Mouse (Mus musculus) layer of hippocampus, postnatal 36 days (tissue): ENCODE measurements around the gene Rps10. TPM values are rescaled to one million over a fixed set of nuclear protein-coding genes. Genes with fewer than 3 reads are reported as not detected.

Experiments used
- DNase-seq, 2 experiments: peaks; one replicate each; pipeline ENCODE4 v3.0.0; 2022
- total RNA-seq, 2 experiments: library from RNA; stranded (reverse); gene quantifications; 2 replicates each; pipeline ENCODE4 v1.2.3; 2021

Rps10 gene
- total RNA-seq, result 100 to 1,000 TPM; 444 to 462 TPM

DNA sequence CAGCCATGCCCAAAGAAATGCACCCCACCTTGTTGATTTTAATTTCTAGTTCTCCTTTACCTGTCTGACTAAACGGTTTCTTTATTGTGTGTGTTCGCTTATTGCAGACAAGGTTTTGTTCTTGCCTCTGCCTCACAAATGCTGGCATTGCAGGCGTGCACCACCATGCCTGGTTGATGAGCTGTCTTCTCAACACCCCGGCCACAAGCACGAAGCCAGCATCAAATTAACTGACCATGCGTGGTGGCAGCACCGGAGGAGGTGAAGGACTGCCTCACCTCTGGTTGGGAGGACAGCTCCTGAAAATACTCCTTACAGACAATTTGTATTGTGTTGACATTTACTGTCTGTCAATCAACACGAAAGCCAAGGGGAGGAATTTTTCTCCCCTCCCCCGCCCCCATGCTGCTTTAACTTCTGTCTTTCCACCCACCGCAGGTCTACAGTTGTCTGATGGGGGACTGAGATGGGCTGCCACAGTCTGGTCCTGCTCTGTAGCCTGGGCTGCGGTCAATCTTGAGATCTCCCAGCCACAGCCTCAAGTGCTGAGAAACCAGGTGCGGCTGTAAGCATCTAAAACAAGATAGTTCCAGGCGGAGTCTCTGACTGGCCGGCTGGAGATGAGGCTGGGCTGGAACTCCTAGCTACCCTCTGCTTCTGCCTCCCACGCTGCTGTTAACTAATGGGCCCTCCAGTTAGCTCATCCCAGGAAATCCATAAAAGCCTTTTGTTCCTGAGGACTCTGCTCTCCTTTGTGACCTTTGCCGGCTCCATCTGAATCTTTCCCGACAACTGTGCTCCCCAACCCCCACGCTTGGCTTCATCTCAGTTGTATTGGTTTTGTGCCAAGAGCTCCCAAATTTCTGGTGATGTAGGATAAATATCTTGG is at the start of gene Rps10:
Gene Rps10, minus strand, starts transcription at position 538 of the 889 bp plus-strand sequence.
- no peak for DNase-seq

GRCm38 (mm10) chr17:27685550-27685913 is 49.1 kb upstream of the Rps10 start:
- DNase-seq, result no peak

- DNase-seq, result peak; percentile 77 to 85
Measured at GRCm38 (mm10) chr17:27684886-27685549, 48.5 kb upstream of the Rps10 start.

DNA sequence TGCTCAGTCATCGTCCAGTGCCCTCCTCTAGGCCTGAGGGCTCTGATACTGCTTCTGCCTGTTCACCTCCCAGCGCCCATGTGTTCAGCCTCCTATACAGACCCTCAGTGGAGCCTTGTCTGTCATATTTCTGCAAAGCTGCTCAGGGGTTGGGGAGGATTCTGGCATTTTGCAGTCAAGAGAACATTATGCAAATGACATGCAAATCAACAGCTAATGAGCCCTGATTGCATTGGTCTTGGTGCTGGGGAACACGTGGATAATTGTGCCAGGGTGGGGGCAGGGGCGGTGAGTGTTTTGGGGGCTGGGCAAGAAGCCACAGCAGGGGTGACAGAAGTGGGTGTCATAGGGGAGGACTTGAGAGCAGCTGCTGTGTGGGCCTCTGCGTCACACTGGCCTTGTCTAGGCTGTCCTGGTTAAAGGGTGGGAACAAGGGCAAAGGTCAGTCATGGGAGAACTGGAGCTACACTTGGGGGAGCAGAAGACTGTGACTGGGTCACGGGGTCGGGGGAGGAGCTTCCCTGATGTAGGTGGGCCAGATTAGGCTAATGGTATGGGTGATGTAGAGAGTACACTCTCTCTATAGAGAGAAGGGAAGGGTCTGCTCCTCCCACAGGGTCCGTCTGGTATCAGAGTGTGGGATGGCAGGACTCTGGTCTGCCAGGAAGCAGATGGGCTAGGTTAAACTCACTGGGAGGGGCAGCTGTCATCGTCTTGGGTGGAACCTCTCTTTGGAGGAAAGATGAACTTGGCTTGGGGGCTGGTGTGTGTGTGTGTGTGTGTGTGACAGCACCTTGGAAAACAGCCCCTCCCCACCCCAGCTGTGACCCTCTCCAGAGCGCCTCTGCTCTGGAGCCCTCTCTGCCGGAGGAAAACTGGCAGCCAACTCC is 42.7 kb upstream of the Rps10 start:
- peak in 1 of 2 experiments; percentile 38 for DNase-seq

DNA sequence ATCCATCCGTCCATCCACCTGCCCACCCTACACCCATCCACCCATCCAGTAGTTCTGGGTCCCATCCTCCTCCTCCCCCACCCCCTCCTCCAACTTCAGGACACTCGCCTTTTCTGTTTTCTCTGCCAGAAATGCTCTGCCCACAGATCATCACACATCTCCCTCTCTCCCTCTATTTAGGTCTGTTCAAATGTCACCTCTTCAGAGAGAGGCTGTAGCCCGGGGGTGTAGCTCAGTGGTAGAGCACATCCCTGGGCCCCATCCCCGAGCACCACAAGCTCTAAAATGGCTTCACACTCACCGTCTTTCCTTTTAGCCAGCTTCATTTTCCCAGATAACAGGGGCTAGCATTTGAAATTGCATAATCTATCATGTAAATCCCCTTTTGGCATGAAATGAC is 41.3 kb upstream of the Rps10 start:
- no peak for DNase-seq

GRCm38 (mm10) chr17:27676270-27676669 is 39.8 kb upstream of the Rps10 start:
- DNase-seq, result no peak

DNA sequence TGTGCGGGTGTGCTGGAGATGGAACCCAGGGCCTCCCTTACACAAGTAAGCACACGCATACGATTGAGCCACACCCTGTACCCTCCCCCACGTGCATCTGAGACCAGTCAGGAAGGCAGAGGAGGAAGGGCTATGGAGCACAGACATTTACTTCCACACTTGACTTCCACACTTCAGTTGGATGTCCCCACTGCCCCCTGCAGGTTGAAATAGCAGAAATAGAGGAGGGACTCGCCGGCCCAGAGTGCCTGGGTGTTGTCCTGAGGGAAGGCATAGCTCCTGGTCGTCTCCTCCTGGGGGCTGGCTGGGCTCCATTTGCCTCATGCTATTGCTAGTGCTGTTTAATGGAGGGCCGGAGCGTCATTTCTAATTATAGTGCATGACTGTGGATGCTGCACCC is 39.0 kb upstream of the Rps10 start:
- no peak for DNase-seq

GRCm38 (mm10) chr17:27673945-27674344 is 37.5 kb upstream of the Rps10 start:
- no peak for DNase-seq

DNA sequence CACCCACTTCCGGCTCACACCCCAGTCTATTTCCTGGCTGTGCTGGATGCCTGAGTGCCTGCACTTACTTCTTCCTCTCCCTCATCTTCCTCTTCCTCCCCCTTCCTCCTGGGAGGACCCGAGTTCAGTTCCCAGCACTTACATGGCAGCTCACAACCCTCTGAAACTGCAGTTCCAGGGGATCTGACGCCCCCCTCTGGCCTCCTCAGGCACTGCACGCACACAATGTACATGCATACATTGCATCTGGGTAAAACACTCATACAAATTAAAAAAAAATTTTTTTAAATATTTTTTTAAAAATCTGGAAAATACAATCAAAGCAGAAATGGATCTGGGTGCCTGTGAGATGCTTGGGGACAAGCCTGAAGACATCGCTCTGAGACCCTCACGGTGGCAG is 35.3 kb upstream of the Rps10 start:
- DNase-seq, result no peak

GRCm38 (mm10) chr17:27658767-27659166 is 22.3 kb upstream of the Rps10 start:
- no peak for DNase-seq

DNA sequence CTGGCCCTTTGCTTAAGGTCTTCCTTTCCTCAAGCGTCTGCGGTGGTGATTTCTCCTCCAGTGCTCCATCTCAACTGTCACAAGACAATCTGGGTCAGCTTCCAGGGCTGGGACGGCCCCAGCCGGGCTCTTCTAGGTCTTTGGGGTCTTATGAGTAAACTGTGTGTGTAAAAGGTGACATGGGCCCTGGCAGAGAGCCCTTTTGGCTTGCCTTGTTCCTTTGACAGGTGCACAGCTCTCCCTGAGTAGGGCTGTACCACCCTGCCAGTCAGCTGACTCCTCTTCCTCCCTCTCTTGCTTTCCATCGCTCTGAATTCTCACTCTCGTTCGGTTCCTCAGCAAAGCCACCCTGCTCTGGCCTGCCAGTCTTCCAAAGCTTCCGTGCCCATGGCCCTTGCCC is 20.7 kb upstream of the Rps10 start:
- DNase-seq, result no peak

DNA sequence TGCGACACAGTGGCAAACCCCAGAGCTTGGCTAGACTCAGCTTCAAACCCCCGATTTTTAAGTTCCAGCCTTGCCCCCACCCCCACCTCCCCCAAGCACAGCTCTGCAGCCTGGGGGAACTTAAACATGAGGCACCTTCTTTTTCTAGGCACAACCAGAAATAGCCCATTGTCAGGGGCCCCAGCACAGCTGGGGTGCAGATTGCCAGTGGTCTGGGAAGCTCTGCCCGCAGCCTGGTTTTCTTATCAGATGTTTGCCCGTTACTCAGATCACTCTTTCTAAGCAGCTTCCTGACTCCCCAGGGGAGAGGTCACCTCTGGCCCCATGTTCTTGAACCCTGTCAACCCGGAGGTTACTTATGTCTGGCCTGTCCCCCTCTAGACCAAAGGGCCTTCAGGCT is 19.9 kb upstream of the Rps10 start:
- no peak for DNase-seq

DNA sequence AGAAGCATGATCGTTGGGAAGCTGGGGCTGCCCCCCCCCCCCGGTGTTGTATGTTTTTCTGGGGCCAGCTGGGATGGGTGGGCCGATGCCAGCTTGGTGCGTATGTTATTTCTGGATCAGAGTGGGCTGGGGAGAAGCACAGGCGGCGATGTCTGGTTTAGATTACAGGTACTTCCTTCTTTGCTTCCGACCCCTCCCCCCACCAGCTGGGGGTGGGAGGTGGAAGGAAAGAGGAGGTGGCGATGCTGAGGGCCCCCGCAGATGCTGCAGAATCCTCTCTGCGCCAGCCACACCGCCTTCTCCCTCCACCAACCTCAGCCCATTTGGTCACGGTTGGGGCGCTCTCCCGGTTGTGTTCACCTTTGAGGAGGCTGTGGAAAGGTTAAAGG is 19.5 kb upstream of the Rps10 start:
- DNase-seq, result peak in 1 of 2 experiments; percentile 77

- DNase-seq, result peak; percentile 64 to 69
Measured at GRCm38 (mm10) chr17:27655089-27656010, 18.9 kb upstream of the Rps10 start, which contains the start of gene Pacsin1. TSS of gene Pacsin1 (plus strand) at chr17:27655509.

DNA sequence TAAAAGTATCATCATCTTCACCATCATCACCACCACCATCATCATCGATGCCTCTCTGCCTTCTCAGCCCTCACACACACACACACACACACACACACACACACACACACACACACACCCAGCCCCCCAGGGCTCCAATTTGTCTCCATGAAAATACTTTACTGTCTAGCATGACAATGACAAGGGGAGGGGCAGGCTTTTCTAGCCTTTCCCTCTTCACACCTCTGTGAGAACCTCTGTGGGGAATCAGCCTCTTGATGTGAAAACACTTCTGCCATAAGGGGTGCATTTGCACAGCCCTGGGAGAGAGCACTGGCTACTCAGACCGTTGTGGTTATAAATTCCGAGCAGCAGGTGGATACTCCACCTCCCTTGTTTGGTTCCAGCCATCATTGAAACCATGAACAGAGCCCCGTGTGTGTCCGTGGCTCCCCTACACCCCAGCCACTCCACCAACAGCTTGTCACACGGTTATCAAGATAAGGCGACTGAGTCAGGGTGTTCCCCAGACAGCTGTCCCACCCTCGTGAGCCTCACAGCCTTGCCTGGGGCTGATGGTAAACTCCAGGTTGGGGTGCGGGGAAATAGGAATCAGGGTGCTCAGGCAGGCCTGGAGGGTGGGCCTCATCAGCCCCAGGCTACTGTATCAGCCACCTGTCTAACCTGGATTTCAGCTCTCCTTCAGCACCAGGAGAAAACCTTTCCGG is 16.9 kb upstream of the Rps10 start:
- no peak for DNase-seq

DNA sequence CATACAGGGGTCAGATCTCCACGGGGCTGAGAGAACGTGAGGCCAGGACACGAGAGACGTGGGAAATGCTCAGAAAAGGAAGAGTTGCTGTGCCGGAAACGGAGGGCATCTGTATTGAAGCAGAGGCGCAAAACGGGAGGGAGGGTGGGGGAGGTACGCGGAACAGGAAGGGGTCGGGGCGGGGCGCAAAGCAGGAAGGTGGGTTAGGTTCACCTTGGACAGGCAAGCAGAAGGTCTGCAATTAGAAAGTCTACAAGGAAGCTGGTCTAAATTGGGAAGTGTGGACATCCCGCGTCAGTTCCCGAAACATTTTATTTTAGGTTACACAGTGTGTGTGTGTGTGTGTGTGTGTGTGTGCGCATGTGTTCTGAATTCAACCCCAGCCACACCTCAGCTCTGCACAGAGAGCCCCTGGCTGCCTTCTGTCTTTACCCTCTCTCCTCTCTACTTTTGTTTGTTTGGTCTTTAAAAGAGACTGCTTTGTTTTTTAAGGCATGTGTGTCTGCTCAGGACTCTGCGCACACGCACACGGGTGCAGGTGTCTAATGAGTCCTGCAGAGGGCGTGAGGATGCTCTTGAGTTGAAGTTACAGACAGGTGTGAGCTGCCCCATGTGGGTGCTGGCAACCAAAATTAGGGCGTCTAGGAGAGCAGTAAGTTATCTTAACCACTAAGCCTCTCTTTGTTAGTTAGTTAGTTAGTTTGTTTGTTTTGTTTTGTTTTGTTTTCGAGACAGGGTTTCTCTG is 15.7 kb upstream of the Rps10 start:
- DNase-seq, result no peak

- DNase-seq, result no peak
Measured at GRCm38 (mm10) chr17:27650586-27650985, 14.1 kb upstream of the Rps10 start.

- no peak for DNase-seq
Measured at GRCm38 (mm10) chr17:27650160-27650559, 13.7 kb upstream of the Rps10 start.

- DNase-seq, result no peak
Measured at GRCm38 (mm10) chr17:27645807-27646206, 9.3 kb upstream of the Rps10 start.

GRCm38 (mm10) chr17:27644572-27644971 is 8.1 kb upstream of the Rps10 start:
- no peak for DNase-seq
